Mouse (Mus musculus) urinary bladder, adult 18-20 months (tissue): ENCODE results near the gene Plscr3.
"Not testable (repeated sequence)": the region's sequence is repeated elsewhere in the genome, so short reads cannot be mapped to it uniquely, and the experiment has no call there.

Experiments used
- DNase-seq, 2 experiments: peaks; one replicate each; pipeline ENCODE4 v3.0.0; 2022; ENCODE audit warnings: low spot score in 2 of 2, mixed read lengths in 2 of 2

Gene Plscr3

DNA sequence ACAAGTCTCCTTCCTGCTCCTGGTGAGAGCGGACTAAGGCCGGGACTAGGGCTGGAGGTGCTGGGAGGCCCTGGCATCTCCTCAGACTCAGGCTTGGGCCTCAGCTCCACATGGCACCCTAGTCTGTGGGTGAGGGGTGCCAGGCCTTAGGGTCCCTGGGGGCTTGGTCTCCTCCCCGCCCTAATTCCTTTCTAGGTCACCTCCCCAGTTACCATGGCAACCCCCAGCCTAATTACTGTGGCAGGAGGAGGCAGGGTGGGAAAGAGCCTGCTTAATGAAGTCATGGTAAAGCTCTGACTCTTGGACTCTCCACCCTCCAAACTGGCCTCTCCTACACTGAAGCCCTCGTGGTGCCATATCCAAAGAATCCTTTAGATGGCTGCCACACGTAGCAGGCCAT lies 17.3 kb upstream of the Plscr3 start:
- no peak for DNase-seq

DNA sequence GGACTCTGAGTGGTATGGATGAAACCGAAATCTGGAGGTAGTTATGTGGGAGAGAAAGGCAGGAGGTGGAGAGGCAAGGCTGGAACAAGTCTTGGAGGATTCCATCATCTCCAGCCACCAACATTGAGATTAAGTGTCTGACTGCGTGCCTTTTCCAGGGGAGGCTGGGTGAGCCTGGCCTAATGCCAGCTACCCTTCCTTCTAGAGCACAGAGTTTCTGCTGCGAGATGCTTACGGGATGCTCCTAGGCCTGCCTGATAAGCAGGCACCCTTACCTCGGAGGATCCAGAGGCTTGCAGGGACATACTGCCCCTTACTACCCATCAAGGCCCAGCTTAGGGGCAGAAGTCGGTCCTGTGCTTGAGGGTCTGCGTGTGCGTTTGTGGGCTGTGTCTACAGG lies 12.6 kb upstream of the Plscr3 start:
- no peak for DNase-seq

GRCm38 (mm10) chr11:69834001-69834549 lies 12.1 kb upstream of the Plscr3 start:
- DNase-seq = peak in 1 of 2 experiments; percentile 48

GRCm38 (mm10) chr11:69835326-69835965 lies 10.7 kb upstream of the Plscr3 start:
- no peak for DNase-seq

DNA sequence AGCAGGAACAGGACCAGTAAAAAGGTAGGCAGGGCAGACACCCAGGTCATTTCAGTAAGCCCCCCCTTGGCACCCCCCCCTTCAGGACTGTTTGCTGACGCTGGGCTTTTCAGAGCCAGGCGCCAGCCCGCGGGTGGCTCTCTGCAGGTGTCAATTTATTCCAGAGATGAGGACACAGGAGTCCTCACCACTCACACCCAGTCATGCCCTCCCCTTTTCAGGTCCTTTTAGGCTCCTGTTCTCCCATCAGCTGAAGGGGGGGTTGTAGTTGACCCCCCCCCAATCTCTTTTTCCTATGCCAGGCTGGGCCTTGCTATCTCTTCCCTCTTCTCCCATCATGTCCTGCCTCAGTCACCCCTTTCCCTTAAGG lies 10.2 kb upstream of the Plscr3 start:
- no peak for DNase-seq

DNA sequence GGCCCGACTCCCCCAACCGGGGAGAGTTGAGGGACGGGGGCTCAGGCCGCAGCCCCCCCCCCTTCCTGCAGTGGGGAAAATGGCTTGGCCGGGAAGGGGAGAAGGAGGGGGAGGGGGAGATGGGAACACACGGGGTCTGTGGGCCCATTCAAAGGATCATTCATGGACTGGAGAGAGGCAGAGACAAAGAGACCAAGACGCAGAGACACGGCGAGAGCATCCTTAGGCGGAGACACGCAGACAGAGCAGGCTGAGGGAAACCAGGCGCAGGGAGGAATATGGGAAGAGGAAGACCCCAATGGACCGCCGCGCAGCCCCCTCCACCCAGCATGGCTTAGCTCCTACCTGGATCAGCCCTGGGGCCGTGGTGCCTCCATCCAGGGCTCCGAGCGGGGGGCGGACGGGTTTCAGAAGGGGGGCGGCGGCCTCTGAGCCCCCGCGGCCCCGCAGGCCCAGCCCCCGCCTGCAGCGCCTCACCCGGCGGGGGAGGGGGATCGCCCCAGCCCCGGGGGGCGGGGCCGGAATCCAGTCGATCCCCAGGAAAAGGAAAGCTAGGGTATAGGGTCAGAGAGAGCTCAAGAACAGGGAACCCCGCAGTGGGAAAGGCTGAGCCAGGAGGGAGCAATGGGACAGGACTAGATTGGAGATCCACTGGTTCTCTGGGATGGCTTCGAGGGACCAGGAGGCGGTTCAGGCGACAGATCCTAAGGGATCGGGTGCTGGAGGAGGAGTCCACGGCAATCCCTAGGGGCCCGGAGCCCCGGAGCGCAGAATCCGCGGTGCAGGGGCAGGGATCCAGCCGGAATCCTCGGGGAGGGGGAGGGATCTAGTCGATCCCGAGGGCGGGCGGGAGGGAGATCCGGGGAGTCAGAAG lies 9.2 kb upstream of the Plscr3 start:
- DNase-seq = peak in 1 of 2 experiments; percentile 52

- DNase-seq = no peak
Measured at GRCm38 (mm10) chr11:69837604-69837951, 8.6 kb upstream of the Plscr3 start, which contains the start of gene Nlgn2. TSS of gene Nlgn2 (minus strand) at chr11:69837784.

DNA sequence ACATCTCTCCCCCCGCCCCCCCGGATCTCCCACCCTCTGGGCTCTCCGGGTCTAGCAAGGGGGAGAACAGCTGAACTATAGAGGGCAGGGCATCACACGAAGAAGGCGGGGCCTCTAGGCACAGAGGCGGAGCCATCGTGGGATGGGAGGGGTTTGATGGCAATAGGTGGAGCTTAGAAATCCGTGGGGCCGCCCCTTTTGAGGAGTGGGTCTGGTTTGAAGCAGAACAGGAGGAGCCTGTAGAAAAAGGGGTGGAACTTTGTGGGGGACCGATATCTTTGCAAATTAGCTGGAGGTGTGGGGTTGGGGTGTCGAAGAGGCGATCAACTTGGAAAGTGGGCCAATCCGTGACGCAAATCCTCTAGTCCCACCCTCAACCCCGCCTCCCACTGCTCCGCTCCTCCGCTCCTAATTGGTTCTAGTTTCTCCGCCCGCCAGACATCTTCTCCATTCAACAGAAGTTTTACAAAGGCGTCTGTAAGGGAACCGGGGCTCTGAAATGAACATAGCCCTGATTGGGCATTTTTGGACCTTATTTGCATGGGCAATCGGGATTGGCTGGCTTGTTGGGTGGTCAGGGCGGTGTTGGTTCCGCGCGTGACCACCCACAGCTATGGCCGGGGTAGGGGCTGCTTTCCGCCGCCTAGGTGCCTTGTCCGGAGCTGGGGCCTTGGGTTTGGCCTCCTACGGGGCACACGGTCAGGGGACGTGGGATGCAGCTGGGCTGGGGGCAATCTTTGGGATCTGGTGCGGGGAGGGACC lies 8.0 kb upstream of the Plscr3 start, which contains the start of gene Tmem256:
TSS of gene Tmem256 (plus strand) at position 563 of the 762 bp plus-strand sequence.
- DNase-seq = peak; percentile 90 to 92

DNA sequence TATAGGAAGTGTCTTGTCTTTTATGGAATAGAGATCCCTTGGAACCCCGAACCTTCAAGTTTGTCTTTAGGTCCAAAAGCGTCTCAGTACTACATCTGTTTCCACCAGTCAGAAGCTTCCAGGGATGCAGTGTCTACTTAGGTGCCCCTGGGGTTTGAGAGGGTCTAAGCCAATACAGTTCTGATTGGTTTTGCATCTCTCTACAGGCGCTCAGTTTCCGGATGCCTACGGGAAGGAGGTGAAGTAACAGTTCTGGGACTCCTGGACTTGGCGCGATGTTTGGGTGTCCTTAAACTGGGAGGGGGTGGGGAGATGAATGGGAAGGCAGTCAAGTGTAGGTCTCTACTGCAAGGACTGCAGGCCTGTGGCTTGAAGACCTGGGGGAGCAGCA lies 7.5 kb upstream of the Plscr3 start:
- DNase-seq = no peak

DNA sequence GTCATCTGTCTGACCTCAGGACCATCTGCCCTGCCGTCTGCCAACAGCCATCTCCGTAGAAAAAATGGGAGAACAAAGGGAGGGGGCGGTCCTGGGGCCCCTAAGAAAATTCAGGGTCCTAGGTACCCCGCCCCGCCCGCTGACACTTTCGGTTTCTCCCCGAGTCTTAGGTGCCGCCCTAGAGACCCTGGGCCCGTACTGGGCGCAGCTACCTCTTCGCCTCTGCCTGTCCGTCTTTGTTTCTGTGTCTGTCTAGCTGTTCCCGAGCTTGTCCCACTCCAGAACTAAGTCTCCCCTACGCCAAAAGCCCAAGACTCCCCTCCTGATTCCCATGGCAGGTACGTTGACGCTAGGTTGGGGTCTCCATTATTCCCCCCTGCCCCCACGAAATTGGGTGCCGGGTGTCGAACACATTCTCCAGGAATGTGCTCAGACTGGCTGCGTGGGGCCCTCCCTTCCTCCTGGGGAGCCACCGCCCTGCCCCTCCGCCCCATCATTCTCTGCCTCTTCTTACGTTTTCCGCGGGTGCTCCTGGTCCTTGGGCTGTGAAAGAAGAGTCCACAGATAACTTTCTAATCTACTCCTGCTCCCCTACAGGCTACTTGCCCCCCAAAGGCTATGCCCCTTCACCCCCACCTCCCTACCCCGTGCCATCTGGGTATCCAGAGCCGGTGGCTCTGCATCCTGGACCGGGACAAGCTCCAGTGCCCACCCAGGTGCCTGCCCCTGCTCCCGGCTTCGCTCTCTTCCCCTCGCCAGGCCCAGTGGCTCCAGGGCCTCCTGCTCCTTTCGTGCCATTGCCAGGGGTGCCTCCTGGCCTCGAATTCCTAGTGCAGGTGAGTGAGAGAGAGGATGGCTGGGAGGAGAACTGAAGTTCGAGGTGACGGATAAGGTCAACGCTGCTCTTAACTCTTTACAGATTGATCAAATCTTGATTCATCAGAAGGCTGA lies 837 bp downstream of the Plscr3 start:
- DNase-seq = peak; percentile 40 to 48

DNA sequence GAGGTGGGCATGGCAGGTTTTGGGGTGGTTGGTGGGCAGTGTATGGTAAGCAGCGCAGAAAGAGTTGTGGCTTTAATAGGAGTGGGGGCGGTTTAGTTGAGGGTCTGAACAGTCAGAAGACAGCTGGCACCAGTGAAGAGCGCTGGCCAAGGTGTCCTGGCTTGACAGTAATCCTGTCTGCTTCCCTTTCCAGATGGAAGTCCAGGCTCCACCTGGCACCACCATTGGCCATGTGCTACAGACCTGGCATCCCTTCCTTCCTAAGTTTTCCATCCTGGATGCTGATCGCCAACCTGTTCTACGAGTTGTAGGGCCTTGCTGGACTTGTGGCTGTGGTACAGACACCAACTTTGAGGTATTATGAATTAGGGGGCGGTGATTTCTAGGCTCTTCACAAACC lies 1.8 kb downstream of the Plscr3 start:
- DNase-seq = no peak

- no peak for DNase-seq
Measured at GRCm38 (mm10) chr11:69849128-69849527, 3.0 kb downstream of the Plscr3 start.

GRCm38 (mm10) chr11:69849884-69850283 lies 3.7 kb downstream of the Plscr3 start:
- no peak for DNase-seq

DNA sequence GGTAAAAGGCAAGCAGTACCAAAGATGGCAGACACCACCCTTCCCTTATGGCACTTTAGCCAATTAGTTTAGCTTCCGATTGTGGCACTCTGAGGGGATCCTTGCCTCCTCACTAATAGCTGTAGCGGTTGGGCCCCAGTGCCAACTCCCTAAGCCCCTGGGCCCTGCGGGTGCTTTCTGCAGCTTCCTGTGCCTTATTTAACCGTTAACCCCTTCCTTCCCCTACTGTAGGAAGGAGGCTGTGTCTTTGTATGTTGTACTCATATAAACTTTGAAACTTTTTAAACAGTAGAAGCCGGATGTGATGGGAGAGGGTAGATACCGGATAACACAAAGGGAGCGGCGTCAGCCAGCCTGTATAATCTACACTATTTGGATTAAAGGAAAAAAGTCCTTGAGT lies 4.6 kb downstream of the Plscr3 start:
- DNase-seq = no peak

DNA sequence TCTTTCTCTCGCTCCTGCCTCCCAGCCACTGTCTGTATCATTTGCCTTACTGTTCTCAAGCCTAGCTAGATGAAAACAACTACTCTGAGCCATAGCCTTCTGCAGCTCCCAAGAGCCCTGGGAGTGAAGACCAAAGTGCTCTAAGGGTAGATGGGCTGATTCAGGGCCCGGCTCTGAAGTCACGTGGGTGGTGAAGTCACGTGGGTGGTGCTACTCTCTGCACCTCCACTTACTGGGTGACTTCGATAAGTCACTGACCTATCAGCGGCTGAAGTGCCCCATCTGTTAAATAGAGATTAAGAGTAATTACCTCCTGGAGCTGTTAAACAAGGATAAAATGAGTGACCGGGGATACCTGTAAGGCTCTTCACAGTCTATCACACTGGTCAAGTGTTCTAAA lies 7.8 kb downstream of the Plscr3 start:
- DNase-seq = no peak

DNA sequence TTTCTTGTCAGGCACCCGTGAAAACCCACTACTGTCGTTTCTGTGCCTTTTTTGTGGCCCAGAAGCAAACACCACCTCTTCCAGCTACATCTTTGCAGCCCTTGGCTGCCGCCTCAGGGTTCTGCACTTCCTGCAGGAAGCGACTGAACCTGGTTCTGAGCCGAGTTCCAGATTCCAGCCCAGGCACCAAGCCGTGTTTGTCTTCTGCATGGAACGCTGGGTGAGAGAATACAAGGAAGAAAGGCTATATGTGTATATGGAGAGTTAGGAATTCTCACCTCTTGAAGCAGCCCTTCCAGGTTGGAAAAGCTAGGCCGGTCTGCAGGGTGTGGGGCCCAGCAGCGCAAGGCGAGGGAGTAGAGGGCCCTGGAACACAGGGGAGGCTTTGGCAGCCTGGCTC lies 8.5 kb downstream of the Plscr3 start:
- no peak for DNase-seq

GRCm38 (mm10) chr11:69855347-69855746 lies 9.2 kb downstream of the Plscr3 start:
- no peak for DNase-seq

- DNase-seq = peak in 1 of 2 experiments; percentile 70
Measured at GRCm38 (mm10) chr11:69858113-69858998, 12.2 kb downstream of the Plscr3 start, which contains the start of gene Tnk1. TSS of gene Tnk1 (minus strand) at chr11:69858730.

GRCm38 (mm10) chr11:69863729-69864128 lies 17.6 kb downstream of the Plscr3 start:
- not testable (repeated sequence) for DNase-seq
